Mouse (Mus musculus): ENCODE measurements at regions not wholly inside any gene's neighbourhood (a gene's known extent, or its start where the extent isn't known, plus 50 kb on each side); places are given as distances from the start of the nearest gene placed in this dataset. TPM values are rescaled to one million over a fixed set of nuclear protein-coding genes. Genes with fewer than 3 reads are reported as not detected.

GRCm38 (mm10) chr5:50122829-50123241 is 64.0 kb upstream of the Adgra3 start:
- 28% methylated on average over 1 of the region's 1 CpGs for WGBS (ENCODE audit: insufficient replicate concordance)
- no peak for ATAC-seq
- Histone ChIP-seq H3K4me3 (ENCODE audit: low read depth, low read length) (no peak overlapping the region), H3K36me3 (replicated peaks; ENCODE audit: insufficient read depth, low read length) (no peaks in the 10 kb centered on the region), H3K27me3 (ENCODE audit: insufficient read depth, low read length) (no peaks in the 10 kb centered on the region), H3K9ac (replicated peaks) (no peak overlapping the region), H3K4me2 (ENCODE audit: low read depth, low read length) (no peak overlapping the region), H3K4me1 (ENCODE audit: insufficient read depth) (peaks cover 18% of the 10 kb centered on the region), H3K27ac (ENCODE audit: low read depth) (no peak overlapping the region), H3K9me3 (ENCODE audit: low read length) (no peaks in the 10 kb centered on the region)
- DNase-seq, result no peak
- no peak for TF ChIP-seq CTCF (IDR thresholded peaks at IDR 0.05; ENCODE audit: low read depth)
- TF ChIP-seq EP300 (IDR thresholded peaks at IDR 0.05; ENCODE audit: low read depth), result no peak

DNA sequence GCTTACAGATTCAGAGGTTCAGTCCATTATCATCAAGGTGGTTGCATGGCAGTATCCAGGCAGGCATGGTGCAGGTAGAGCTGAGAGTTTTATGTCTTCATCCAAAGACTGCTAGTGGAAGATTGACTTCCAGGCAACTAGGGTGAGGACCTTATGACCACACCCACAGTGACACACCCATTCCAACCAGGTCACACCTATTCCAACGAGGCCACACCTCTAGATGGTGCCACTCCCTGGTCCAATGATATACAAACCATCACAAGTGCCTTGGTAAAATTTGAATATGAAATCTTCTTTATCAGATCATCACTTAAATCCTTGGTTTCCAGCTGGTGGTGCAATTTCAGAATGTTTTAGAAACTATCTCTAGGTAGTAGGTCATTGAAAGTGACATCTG is 61.1 kb upstream of the Adgra3 start:
- TF ChIP-seq EP300 (IDR thresholded peaks at IDR 0.05; ENCODE audit: low read depth) (no peak), CTCF (IDR thresholded peaks at IDR 0.05; ENCODE audit: low read depth) (no peak)
- H3K4me1 ChIP-seq (ENCODE audit: insufficient read depth), result peaks cover 7% of the 10 kb centered on the region
- DNase-seq (no peak), ATAC-seq (no peak)
- H3K4me3 ChIP-seq (ENCODE audit: low read depth, low read length), result no peak overlapping the region
- 50% methylated on average over 1 of the region's 1 CpGs for WGBS (ENCODE audit: insufficient replicate concordance)
- no peaks in the 10 kb centered on the region for H3K36me3 ChIP-seq (replicated peaks; ENCODE audit: insufficient read depth, low read length)
- no peaks in the 10 kb centered on the region for H3K9me3 ChIP-seq (ENCODE audit: low read length)
- H3K27me3 ChIP-seq (ENCODE audit: insufficient read depth, low read length), result no peaks in the 10 kb centered on the region
- no peak overlapping the region for H3K9ac ChIP-seq (replicated peaks)
- peak overlapping the region; percentile 18; the same call in 1 of the 2 replicates for H3K4me2 ChIP-seq (ENCODE audit: low read depth, low read length)
- no peak overlapping the region for H3K27ac ChIP-seq (ENCODE audit: low read depth)

Small RNA genes lying in the stretch of these regions (microRNA-seq; reads per million reads assigned to microRNA genes)
- not detected for gene Mir8117
